Mouse (Mus musculus): ENCODE data around the gene Rbm19.

DNA sequence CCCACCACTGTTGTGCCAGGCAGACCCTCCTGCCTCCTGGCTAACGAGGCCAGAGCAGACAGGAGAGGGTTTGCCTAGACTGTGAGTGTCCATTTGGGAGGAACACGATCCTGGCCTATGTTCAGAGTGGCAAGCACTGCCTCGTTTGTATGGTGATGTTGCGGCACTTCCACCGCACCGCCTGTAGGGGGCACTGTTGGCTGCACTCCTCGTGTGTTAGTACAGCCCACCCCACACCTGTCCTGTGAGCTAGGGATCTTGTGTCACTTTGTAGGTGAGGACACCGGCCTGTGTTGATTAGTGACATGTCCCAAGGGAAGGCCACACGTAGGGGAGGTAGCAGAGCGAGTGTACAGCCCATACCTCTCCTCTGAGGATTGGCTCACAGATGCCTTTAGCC lies 11.4 kb downstream of the Rbm19 start:
- TF ChIP-seq GATA1 (IDR thresholded peaks at IDR 0.05; ENCODE audit: low read length) (no peak), TAL1 (IDR thresholded peaks at IDR 0.05; ENCODE audit: low read length) (no peak)
